Mouse (Mus musculus) brain, embryonic 14.5 days (tissue): ENCODE results near the gene Actn1.

Source experiments
- CTCF ChIP-seq: fragments of 200-500 bp; IDR thresholded peaks from 2 replicates; pipeline ENCODE4 v1.5.1; 2012; ENCODE audit warnings: inconsistent platforms, mild to moderate bottlenecking, moderate library complexity, borderline replicate concordance; ENCODE audit not compliant: insufficient read depth, insufficient read length; ENCODE audit errors: extremely low read depth
- POLR2A ChIP-seq: fragments of 200-500 bp; IDR thresholded peaks from 2 replicates; pipeline ENCODE4 v1.6.1; 2012; ENCODE audit warnings: mild to moderate bottlenecking, inconsistent platforms, borderline replicate concordance; ENCODE audit not compliant: poor library complexity, insufficient read depth, insufficient read length, severe bottlenecking; ENCODE audit errors: extremely low read depth

- TF ChIP-seq POLR2A (no peak), CTCF (no peak)
Measured at GRCm38 (mm10) chr12:80217049-80217448, 43.1 kb downstream of the Actn1 start.
